Mouse (Mus musculus) heart, adult 2 months (tissue): Measurements from ENCODE around the gene Ascl4.

ENCODE experiments used
- CTCF ChIP-seq: fragments of 200-600 bp; IDR thresholded peaks from 2 replicates; pipeline ENCODE4 v1.8.1; 2022; ENCODE audit warnings: antibody characterized with exemption, mild to moderate bottlenecking, moderate library complexity
- POLR2A ChIP-seq: fragments of 200-500 bp; IDR thresholded peaks from 2 replicates; pipeline ENCODE4 v1.6.1; 2011; ENCODE audit warnings: mild to moderate bottlenecking, low read depth, low read length, control low read depth; ENCODE audit not compliant: insufficient read depth

- TF ChIP-seq CTCF, result peak; percentile 98
- TF ChIP-seq POLR2A, result no peak
Measured at GRCm38 (mm10) chr10:85968157-85968634, 40.7 kb downstream of the Ascl4 start.
